Mouse (Mus musculus): ENCODE data around the gene Gm28372. TPM values are rescaled to one million over a fixed set of nuclear protein-coding genes. Genes with fewer than 3 reads are reported as not detected.

The Gm28372 gene
- polyA plus RNA-seq, 1 experiment from 2014 or later: 0.25 TPM

DNA sequence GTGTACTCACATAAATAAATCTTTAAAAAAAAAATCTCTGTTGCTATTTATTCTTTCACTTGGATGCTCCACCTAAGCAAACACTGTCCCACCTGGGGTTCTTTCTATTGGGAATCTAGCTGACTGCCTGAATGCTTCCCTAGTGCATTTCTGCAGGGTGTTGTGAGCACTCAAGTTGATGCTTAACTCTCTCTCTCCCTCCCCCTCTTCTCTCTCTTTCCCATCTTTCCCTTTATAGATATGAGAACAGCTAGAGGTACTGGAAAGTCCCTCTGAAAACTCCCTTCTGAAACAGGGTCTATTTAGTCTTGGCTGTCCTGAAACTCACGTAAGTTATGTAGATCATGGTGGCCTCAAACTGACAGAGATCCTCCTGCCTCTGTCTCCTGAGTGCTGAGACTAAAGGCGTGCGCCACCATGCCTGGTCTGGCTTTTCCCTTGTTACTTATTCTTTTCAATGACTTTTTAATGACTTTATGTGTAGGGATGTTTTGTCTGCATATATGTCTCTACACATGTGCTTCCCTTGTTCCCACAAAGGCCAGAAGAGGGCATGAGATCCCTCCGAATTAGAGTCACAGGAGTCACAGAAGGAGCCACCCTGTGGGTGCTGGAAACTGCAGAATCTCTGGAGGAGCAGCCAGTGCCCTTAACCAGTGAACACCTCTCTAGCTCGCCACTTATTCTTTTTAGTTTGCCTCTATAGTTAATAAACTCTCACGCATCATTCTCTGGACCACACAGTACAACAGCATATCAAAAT, 9.2 kb downstream of the Gm28372 start:
- no peak for ATAC-seq (replicated peaks)
- Histone ChIP-seq H3K9me3 (no peaks in the 10 kb centered on the region), H3K4me3 (no peak overlapping the region), H3K36me3 (peaks cover 9% of the 10 kb centered on the region; the same call in 1 of the 2 replicates), H3K4me1 (0 out of 2 replicates have a peak, but pooled peaks cover 4% of the 10 kb centered on the region), H3K9ac (replicated peaks) (no peak overlapping the region), H3K27ac (replicated peaks) (no peak overlapping the region), H3K4me2 (replicated peaks) (no peak overlapping the region), H3K27me3 (no peaks in the 10 kb centered on the region)
- WGBS: 74% methylated on average over 6 of the region's 6 CpGs

DNA sequence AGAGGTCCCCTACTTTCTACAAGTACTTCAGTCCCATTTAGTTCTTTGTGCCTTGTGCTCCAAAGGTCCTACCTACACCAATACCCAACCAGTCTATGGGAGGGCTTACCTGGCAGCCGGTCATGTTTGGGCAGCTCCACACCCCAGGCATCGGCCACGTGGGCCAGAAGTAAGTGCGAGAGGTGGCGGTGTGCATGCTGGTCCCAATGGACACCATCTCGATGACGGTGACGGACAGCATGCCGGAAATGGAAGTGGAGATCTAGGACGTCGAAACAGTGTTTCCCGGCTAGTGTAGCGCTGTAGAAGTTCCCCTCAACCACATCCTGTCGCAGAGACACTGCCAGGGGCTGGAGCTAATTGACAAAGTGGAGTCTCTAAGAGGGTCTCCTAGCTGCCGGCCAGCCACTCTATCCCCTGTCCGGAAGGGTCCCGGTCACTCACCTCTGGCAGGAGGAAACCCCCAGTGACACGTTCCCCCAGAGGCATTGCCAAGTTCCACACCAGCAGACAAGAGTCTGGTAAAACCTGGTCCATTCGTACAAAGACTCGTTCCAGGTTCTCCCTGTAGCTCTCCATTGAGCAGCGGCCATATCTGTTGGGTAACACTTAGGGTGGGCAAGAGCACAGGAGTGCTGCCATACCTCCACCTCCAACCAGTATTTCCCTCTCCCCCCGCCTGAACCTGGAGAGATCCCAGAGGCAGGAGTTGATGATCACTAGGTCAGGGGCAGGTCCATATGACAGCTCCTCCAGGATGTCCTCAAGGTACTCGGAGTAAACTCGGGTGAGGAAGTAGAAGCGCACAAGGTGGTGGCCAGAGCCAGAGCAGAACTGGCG, 17.0 kb downstream of the Gm28372 start:
- peaks cover 36% of the 10 kb centered on the region for H3K4me1 ChIP-seq
- H3K27me3 ChIP-seq: no peaks in the 10 kb centered on the region
- H3K36me3 ChIP-seq: peaks cover 9% of the 10 kb centered on the region; the same call in 1 of the 2 replicates
- ATAC-seq (replicated peaks): no peak
- H3K4me3 ChIP-seq: no peak overlapping the region
- 97% methylated on average over 26 of the region's 26 CpGs for WGBS
- no peak overlapping the region for H3K27ac ChIP-seq (replicated peaks)
- no peak overlapping the region for H3K9ac ChIP-seq (replicated peaks)
- H3K4me2 ChIP-seq (replicated peaks): no peak overlapping the region
- no peaks in the 10 kb centered on the region for H3K9me3 ChIP-seq

DNA sequence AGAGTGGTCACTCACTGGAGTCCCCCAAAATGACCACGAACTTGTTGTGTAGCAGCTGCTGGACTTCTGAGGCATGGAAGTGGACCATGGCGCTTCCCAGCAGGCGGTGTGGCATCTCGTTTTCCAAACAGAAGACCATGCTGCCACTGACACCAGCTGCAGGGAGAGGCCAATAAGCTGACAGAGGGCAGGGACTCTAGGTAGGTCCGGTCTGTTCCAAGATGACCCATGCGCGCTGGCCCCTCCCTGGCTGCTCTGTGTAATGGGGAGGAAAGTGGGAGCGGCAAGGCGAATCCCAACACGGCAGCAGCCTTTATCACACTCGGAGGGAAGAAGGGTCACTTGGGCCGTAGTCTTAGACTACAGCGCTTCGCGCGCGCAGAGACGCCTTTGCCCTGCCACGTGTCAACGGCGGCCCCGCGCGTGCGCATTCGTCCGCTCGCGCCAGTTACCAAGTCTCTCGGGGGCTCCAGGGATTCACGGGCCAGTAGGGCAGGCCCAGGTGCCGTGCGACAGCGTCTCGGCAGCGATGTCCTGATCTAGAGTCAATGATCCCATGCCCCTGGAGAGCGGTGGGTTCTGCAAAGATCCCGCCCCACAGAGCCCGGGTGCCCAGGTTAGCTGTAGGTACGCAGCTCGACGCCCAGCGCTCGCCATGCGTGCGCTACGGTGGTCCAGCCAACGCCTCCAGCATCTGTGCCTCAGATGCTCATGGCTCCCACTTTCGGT, 18.5 kb downstream of the Gm28372 start:
- ATAC-seq (replicated peaks): peak; percentile 77
- H3K4me1 ChIP-seq: peaks cover 36% of the 10 kb centered on the region
- H3K4me2 ChIP-seq (replicated peaks): peak overlapping the region; percentile 92
- H3K27me3 ChIP-seq: no peaks in the 10 kb centered on the region
- peaks cover 6% of the 10 kb centered on the region; the same call in 1 of the 2 replicates for H3K36me3 ChIP-seq
- peak overlapping the region; percentile 89 for H3K9ac ChIP-seq (replicated peaks)
- H3K4me3 ChIP-seq: peak overlapping the region; percentile 96
- no peaks in the 10 kb centered on the region for H3K9me3 ChIP-seq
- H3K27ac ChIP-seq (replicated peaks): peak overlapping the region; percentile 95
- WGBS: 16% methylated on average over 49 of the region's 49 CpGs

GRCm38 (mm10) chr2:130424126-130424853, 19.3 kb downstream of the Gm28372 start, which contains the start of the genes Vps16 and Pced1a:
Gene Vps16, plus strand, starts transcription at chr2:130424339.
Gene Pced1a, minus strand, starts transcription at chr2:130424701.
- peak; percentile 96 for ATAC-seq (replicated peaks)
- under 1% methylated on average over 58 of the region's 58 CpGs for WGBS

DNA sequence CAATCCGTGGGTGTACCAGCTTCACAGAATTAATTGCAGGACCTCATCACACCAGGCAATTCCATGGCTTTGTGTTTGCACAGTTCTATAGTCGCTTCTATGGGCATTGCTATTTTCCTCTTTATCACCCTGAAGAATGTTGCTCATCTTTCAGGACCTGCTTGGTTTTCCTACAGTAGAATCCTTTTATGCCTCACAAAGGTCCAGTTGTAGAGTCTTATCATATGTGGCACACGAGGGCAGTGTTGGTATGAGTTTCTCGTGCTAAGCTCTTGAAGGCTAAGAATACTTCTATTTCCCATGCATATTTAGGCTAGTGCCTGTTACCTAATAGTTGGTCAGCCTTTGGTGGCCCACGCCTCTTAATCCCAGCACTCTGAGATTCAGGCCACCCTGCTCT, 20.1 kb downstream of the Gm28372 start:
- H3K9ac ChIP-seq (replicated peaks): peak overlapping the region; percentile 89
- no peaks in the 10 kb centered on the region for H3K27me3 ChIP-seq
- peaks cover 41% of the 10 kb centered on the region for H3K4me1 ChIP-seq
- ATAC-seq (replicated peaks): no peak
- H3K36me3 ChIP-seq: no peaks in the 10 kb centered on the region
- peak overlapping the region; percentile 95 for H3K27ac ChIP-seq (replicated peaks)
- H3K4me2 ChIP-seq (replicated peaks): peak overlapping the region; percentile 92
- WGBS: 41% methylated on average over 5 of the region's 5 CpGs
- peak overlapping the region; percentile 96 for H3K4me3 ChIP-seq
- no peaks in the 10 kb centered on the region for H3K9me3 ChIP-seq

More at GRCm38 (mm10) chr2:130424126-130424853, 19.3 kb downstream of the Gm28372 start, which contains the start of the genes Vps16 and Pced1a:
- Histone ChIP-seq H3K36me3 (no peaks in the 10 kb centered on the region), H3K4me2 (replicated peaks) (peak within 1 kb of the TSS; percentile 92), H3K4me1 (peaks cover 36% of the 10 kb centered on the region), H3K9me3 (no peaks in the 10 kb centered on the region), H3K9ac (replicated peaks) (peak within 1 kb of the TSS; percentile 89), H3K27ac (replicated peaks) (peak within 1 kb of the TSS; percentile 95), H3K27me3 (no peaks in the 10 kb centered on the region), H3K4me3 (peak within 1 kb of the TSS; percentile 96)

DNA sequence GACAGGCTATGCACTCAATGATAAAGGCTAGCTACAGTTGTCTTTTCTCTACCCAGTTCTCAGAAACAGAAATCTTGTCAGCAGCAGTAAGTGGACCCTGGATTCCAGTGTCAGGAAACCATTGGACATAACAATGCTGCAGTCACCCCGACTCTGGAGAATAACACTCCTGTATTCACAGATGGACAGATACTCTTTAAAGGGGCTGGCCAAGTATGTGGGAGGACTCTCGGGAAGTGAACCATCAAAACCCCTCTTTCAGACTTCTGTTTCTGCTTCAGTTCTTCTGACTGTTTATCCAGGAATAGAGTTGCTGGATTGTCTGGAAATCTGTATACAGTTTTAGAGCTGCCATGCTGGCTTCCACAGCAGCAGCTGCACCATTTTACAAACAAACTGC, 24.8 kb downstream of the Gm28372 start:
- no peaks in the 10 kb centered on the region for H3K9me3 ChIP-seq
- H3K4me2 ChIP-seq (replicated peaks): no peak overlapping the region
- no peak overlapping the region for H3K27ac ChIP-seq (replicated peaks)
- peaks cover 25% of the 10 kb centered on the region for H3K4me1 ChIP-seq
- 0 out of 2 replicates have a peak, but pooled peaks cover 6% of the 10 kb centered on the region for H3K36me3 ChIP-seq
- no peak overlapping the region for H3K9ac ChIP-seq (replicated peaks)
- no peaks in the 10 kb centered on the region for H3K27me3 ChIP-seq
- WGBS: 47% methylated on average over 2 of the region's 2 CpGs
- ATAC-seq (replicated peaks): no peak
- H3K4me3 ChIP-seq: no peak overlapping the region

DNA sequence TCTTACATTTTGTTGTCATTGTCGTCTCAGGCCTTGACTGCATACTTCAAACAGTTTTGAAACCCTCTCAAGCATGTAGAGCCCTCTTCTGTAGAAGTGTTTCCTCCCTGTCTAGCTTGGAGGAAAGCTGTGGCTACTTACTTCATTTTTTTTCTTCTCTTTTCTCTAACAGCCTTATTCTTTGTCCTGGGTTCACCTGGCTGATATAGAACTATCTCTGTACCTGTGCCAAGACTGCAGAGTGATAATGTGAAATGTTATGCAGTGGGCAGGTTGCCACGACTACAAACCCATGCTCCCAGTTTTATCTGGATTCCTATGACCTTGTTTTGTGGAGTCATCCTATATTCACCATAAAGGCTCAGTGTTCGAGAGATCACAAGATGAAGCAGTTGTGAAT, 25.4 kb downstream of the Gm28372 start:
- H3K9me3 ChIP-seq: no peaks in the 10 kb centered on the region
- no peak overlapping the region for H3K4me2 ChIP-seq (replicated peaks)
- H3K27me3 ChIP-seq: no peaks in the 10 kb centered on the region
- H3K4me3 ChIP-seq: no peak overlapping the region
- WGBS: 88% methylated on average over 3 of the region's 3 CpGs
- 0 out of 2 replicates have a peak, but pooled peaks cover 6% of the 10 kb centered on the region for H3K36me3 ChIP-seq
- H3K4me1 ChIP-seq: peaks cover 19% of the 10 kb centered on the region
- no peak overlapping the region for H3K27ac ChIP-seq (replicated peaks)
- ATAC-seq (replicated peaks): no peak
- no peak overlapping the region for H3K9ac ChIP-seq (replicated peaks)

DNA sequence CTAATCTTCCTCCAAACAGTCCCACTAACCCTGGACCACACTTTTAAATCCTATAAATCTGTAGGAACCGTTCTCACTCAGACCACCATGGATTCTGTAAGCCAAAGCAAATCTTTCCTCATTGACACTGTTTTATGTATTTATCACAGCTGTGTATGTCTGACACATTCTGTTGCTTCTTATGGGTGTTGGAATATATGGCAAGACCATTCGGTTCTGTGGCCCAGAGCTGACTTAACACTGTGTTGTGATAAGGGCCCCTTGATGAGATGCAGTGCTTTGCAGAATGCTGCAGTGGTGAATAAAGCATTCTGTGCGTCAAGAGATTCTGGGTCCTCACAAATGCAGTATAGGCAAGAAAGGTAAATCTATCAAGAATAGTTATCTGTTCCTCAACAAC, 27.1 kb downstream of the Gm28372 start:
- 76% methylated on average over 3 of the region's 3 CpGs for WGBS
- ATAC-seq (replicated peaks): peak; percentile 63; the same call in 1 of the 2 replicates
- Histone ChIP-seq H3K9ac (replicated peaks) (no peak overlapping the region), H3K4me1 (peaks cover 14% of the 10 kb centered on the region; the same call in 1 of the 2 replicates), H3K27ac (replicated peaks) (no peak overlapping the region), H3K4me2 (replicated peaks) (no peak overlapping the region), H3K27me3 (no peaks in the 10 kb centered on the region), H3K36me3 (0 out of 2 replicates have a peak, but pooled peaks cover 6% of the 10 kb centered on the region), H3K4me3 (no peak overlapping the region), H3K9me3 (no peaks in the 10 kb centered on the region)

DNA sequence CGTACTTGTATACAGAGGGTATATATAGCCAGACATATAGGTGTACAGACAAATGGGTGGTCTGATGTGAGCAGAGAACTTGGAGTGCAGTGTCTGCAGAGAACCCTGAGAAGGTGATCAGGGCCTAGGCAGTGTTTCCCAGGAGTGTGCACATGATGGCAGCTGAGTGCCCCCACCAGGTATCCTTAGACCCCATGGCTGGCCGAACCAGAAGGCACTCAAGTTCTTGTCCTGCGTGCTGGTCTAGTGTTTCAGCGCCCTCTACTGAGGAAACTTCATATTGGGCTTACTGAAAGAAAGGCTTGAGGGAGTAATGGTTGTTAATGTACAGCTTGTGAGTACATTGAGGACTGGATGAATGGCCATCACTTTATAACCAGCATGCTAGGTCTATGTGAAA, 28.1 kb downstream of the Gm28372 start:
- 24% methylated on average over 4 of the region's 4 CpGs for WGBS
- ATAC-seq (replicated peaks): peak; percentile 41; the same call in 1 of the 2 replicates
- Histone ChIP-seq H3K4me3 (no peak overlapping the region), H3K4me2 (replicated peaks) (no peak overlapping the region), H3K36me3 (peaks cover 10% of the 10 kb centered on the region), H3K27ac (replicated peaks) (no peak overlapping the region), H3K4me1 (peaks cover 14% of the 10 kb centered on the region; the same call in 1 of the 2 replicates), H3K27me3 (no peaks in the 10 kb centered on the region), H3K9ac (replicated peaks) (no peak overlapping the region), H3K9me3 (no peaks in the 10 kb centered on the region)

- H3K27ac ChIP-seq (replicated peaks): no peak overlapping the region
- no peak overlapping the region for H3K9ac ChIP-seq (replicated peaks)
- peaks cover 44% of the 10 kb centered on the region for H3K36me3 ChIP-seq
- H3K9me3 ChIP-seq: no peaks in the 10 kb centered on the region
- no peak for ATAC-seq (replicated peaks)
- peaks cover 6% of the 10 kb centered on the region; the same call in 1 of the 2 replicates for H3K4me1 ChIP-seq
- H3K4me2 ChIP-seq (replicated peaks): no peak overlapping the region
- no peaks in the 10 kb centered on the region for H3K27me3 ChIP-seq
- no peak overlapping the region for H3K4me3 ChIP-seq
- WGBS: 91% methylated on average over 1 of the region's 1 CpGs
Measured at GRCm38 (mm10) chr2:130436769-130437168, 31.7 kb downstream of the Gm28372 start.

DNA sequence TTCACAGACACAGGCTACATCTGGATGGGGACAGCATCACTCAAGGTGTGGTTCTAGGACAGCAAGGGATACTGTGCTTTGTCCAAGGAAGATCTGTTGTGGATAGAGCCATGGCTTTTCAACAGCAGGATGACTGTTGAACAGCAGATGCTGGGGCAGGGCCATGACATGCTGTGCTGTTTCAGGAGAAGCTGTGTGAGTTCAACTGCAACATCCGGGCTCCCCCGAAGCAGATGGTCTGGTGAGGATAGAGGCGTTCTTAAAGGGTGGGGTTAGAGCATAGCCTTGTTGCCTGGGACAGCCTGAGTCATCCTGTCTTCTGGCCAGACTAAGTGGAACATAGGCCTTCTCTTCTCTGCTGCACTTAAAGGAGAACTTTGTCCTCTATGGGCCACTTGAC, 33.8 kb downstream of the Gm28372 start:
- Histone ChIP-seq H3K9me3 (no peaks in the 10 kb centered on the region), H3K27ac (replicated peaks) (no peak overlapping the region), H3K4me1 (no peaks in the 10 kb centered on the region), H3K9ac (replicated peaks) (no peak overlapping the region), H3K36me3 (peaks cover 61% of the 10 kb centered on the region), H3K27me3 (no peaks in the 10 kb centered on the region), H3K4me2 (replicated peaks) (no peak overlapping the region), H3K4me3 (no peak overlapping the region)
- 98% methylated on average over 3 of the region's 3 CpGs for WGBS
- ATAC-seq (replicated peaks): no peak

All from forebrain, embryonic 15.5 days (tissue).